Mouse (Mus musculus) brain, embryonic 14.5 days (tissue): ENCODE measurements around the gene 4932438A13Rik. TPM values are rescaled to one million over a fixed set of nuclear protein-coding genes. Genes with fewer than 3 reads are reported as not detected.

ENCODE experiments used
- DNase-seq: peaks from one replicate; pipeline ENCODE4 v3.0.0-alpha.2; 2011; ENCODE audit warnings: low read depth
- CTCF ChIP-seq: fragments of 200-500 bp; IDR thresholded peaks from 2 replicates; pipeline ENCODE4 v1.5.1; 2012; ENCODE audit warnings: inconsistent platforms, mild to moderate bottlenecking, moderate library complexity, borderline replicate concordance; ENCODE audit not compliant: insufficient read depth, insufficient read length; ENCODE audit errors: extremely low read depth
- POLR2A ChIP-seq: fragments of 200-500 bp; IDR thresholded peaks from 2 replicates; pipeline ENCODE4 v1.6.1; 2012; ENCODE audit warnings: mild to moderate bottlenecking, inconsistent platforms, borderline replicate concordance; ENCODE audit not compliant: poor library complexity, insufficient read depth, insufficient read length, severe bottlenecking; ENCODE audit errors: extremely low read depth
- polyA plus RNA-seq: library from polyadenylated mRNA; depleted of rRNA; stranded (reverse); fragments of >200 nt; gene quantifications from 2 replicates; pipeline ENCODE4 v1.2.3, GENCODE M21; 2012; rRNA removed

Gene 4932438A13Rik
- 35.8 and 41.2 TPM in 2 replicates for polyA plus RNA-seq

- TF ChIP-seq POLR2A (peak; percentile 64; the same call in 1 of the 2 replicates), CTCF (no peak)
- DNase-seq, result peak; percentile 97
These were observed at the start of gene 4932438A13Rik for GRCm38 (mm10) chr3:36862721-36863275. TSS of gene 4932438A13Rik (plus strand) at chr3:36863104.

DNA sequence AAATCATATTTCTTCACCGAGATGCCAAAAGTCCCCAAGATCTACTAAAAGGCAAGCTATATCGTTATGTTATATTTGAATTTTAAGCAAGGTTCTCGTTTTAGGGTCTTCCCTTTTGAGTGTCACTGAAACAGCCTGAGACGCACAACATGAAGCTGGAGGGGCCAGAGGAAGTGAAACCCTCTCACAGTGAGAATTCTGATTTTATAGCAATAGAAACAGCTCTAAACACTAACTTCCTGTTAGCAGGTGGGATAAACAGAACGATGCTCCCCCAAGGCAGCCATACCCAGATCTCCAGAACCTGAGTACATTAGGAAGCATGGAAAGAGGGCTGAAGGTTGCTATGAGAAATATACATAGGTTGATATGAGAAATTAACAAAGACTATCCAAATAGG, 46.3 kb upstream of the 4932438A13Rik start:
- no peak for DNase-seq
- TF ChIP-seq CTCF, result no peak
- TF ChIP-seq POLR2A, result no peak

- DNase-seq, result no peak
- TF ChIP-seq POLR2A (no peak), CTCF (no peak)
These were observed 43.5 kb upstream of the 4932438A13Rik start for GRCm38 (mm10) chr3:36819402-36819801.

DNA sequence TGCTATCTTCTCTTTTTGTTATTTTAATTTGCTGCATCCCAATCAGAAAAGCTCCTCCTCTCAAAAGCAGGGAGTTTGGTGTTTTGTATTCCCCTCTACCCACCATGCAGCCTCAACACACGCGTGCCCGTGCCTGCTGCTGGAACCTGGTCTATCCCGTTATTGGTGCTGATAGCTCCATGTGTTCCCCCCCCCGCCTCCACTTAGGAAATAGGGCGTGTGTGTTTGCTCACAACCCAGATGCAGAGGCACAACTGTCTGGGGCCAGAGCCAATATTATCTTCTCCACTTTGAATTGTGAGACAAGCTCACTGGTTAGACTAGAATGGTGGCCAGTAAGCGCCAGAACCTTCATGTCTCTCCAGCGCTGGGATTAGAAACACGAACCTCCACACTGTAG, 41.9 kb upstream of the 4932438A13Rik start:
- no peak for TF ChIP-seq CTCF
- TF ChIP-seq POLR2A, result no peak
- DNase-seq, result no peak

GRCm38 (mm10) chr3:36825098-36825497, 37.8 kb upstream of the 4932438A13Rik start:
- no peak for DNase-seq
- TF ChIP-seq POLR2A (no peak), CTCF (no peak)

GRCm38 (mm10) chr3:36825554-36825953, 37.4 kb upstream of the 4932438A13Rik start:
- TF ChIP-seq POLR2A, result no peak
- no peak for TF ChIP-seq CTCF
- DNase-seq, result no peak

GRCm38 (mm10) chr3:36827274-36828025, 35.5 kb upstream of the 4932438A13Rik start:
- TF ChIP-seq CTCF (no peak), POLR2A (no peak)
- DNase-seq, result peak; percentile 76

DNA sequence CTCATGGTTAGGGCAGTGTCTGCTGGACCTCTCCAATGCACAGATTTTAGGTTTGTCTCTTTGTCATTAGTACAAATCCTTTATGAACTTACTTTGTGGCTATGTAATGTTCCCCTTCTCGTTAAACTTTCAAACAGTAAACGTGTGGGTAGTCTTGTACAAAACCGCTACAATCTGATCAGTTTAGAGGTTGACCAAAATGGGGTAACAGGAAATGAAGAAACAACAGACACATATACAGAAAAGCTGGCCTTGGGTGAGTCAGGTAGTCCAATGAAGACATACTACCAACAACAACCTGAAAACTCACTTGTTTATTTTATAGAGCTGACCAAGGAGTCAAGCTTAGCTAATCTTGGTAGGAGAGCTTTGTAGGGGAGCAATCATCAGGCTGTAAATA, 32.7 kb upstream of the 4932438A13Rik start:
- no peak for DNase-seq
- TF ChIP-seq POLR2A (no peak), CTCF (no peak)

DNA sequence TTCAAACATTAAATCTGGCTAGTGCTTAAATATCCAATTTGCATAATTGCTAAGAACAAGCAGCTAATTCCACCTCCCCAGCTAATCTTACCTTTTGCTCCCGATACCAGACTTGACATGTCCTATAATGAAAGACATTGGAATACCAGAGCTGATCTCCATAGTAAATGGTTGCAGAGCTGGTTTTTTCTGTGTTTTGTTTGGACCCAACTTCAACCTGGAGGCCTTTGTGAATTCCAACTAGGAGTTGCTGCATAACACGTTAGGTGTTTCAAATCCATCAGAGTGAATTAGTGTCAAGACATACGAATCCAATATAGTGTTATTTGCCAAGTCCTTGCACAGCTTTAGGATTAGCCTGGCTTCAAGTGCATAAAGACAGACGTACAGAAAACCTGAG, 28.5 kb upstream of the 4932438A13Rik start:
- no peak for DNase-seq
- no peak for TF ChIP-seq POLR2A
- TF ChIP-seq CTCF, result no peak

- TF ChIP-seq CTCF (no peak), POLR2A (no peak)
- DNase-seq, result no peak
These were observed 28.1 kb upstream of the 4932438A13Rik start for GRCm38 (mm10) chr3:36834832-36835231.

DNA sequence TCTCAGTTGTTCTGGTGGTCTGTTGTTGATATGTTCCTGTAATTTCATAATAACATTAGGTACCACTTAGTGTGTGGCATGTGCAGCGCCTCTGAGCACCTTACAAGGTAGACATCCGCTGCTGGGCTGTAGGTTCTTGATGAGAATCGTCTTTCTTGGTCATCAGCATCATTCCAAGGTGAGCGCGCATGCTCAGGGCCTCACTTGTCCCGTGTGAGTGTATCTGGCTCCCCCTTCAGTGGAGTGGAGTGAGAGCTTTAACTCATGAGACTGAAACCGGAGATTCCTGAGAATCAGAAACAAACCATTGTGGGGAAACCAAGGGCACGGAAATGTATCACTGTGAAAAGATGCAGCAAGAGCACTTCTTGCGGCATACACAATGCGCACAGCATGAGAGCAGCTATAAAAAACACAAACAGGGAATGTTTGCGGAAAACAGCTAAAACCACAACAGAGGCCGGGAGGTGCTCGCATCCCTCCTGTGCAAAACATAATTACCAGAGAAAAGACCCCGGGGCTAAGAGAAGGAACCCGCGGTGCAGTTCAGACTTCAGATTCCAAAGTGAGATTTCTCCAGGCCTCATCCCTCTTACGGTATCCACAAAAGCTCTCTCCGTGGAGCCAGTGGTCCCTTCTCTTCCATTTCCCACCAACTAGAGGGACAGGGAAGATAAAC, 27.2 kb upstream of the 4932438A13Rik start:
- no peak for TF ChIP-seq POLR2A
- TF ChIP-seq CTCF, result peak; percentile 35; the same call in 1 of the 2 replicates
- DNase-seq, result peak; percentile 81
